Mouse (Mus musculus) erythroblast, embryonic 14.5 days (primary cell): ENCODE data around the gene Jaml. TPM values are rescaled to one million over a fixed set of nuclear protein-coding genes. Genes with fewer than 3 reads are reported as not detected.

ENCODE experiments used
- H3K27me3 ChIP-seq: 2 replicates; pipeline ENCODE4 v1.6.1; 2012; ENCODE audit warnings: inconsistent platforms; ENCODE audit not compliant: control insufficient read depth
- H3K36me3 ChIP-seq: 2 replicates; pipeline ENCODE4 v1.6.1; 2012; ENCODE audit warnings: mild to moderate bottlenecking, inconsistent platforms; ENCODE audit not compliant: control insufficient read depth
- H3K4me1 ChIP-seq: 2 replicates; pipeline ENCODE4 v1.6.1; 2012; ENCODE audit warnings: inconsistent platforms; ENCODE audit not compliant: control insufficient read depth
- H3K4me3 ChIP-seq: replicated peaks from 2 replicates; pipeline ENCODE3; 2012; ENCODE audit warnings: moderate library complexity, mild to moderate bottlenecking, inconsistent platforms
- H3K9me3 ChIP-seq: 2 replicates; pipeline ENCODE4 v1.6.1; 2012; ENCODE audit warnings: low read length, inconsistent platforms, mixed read lengths; ENCODE audit not compliant: control insufficient read depth
- GATA1 ChIP-seq: IDR thresholded peaks from 2 replicates; pipeline ENCODE4 v1.6.1; 2012; ENCODE audit warnings: low read length, inconsistent platforms, mixed read lengths
- TAL1 ChIP-seq: IDR thresholded peaks from 3 replicates; pipeline ENCODE4 v1.6.1; 2012; ENCODE audit warnings: low read length, inconsistent platforms, mixed read lengths
- polyA plus RNA-seq: library from polyadenylated mRNA; stranded (reverse); fragments of >175 nt; gene quantifications from 2 replicates; pipeline ENCODE4 v1.2.3, GENCODE M21; 2012

Gene Jaml
- polyA plus RNA-seq, 1 experiment: not detected

DNA sequence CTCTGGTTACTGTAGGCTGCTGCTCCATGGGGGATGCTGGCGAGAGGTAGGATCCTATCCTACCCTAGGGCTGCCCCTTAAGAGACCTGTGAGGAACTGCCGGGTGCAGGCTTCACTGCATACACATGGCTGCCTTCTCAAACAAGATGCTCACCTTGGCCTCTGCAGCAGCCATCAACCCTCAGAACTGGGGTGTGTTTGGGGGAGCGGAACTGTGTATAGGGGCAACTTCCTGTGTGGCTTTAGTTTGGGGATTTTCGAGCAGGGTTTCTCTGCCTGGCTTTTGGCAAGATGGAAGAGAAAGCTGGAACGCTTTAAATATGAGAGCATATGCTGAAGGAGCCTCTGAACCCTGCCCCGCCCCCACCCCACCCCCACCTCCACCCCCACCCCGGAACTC lies 48.0 kb downstream of the Jaml start:
- Histone ChIP-seq H3K4me3 (no peak overlapping the region), H3K27me3 (no peaks in the 10 kb centered on the region), H3K4me1 (no peaks in the 10 kb centered on the region), H3K9me3 (no peaks in the 10 kb centered on the region), H3K36me3 (no peaks in the 10 kb centered on the region)
- TF ChIP-seq TAL1 (no peak), GATA1 (no peak)

DNA sequence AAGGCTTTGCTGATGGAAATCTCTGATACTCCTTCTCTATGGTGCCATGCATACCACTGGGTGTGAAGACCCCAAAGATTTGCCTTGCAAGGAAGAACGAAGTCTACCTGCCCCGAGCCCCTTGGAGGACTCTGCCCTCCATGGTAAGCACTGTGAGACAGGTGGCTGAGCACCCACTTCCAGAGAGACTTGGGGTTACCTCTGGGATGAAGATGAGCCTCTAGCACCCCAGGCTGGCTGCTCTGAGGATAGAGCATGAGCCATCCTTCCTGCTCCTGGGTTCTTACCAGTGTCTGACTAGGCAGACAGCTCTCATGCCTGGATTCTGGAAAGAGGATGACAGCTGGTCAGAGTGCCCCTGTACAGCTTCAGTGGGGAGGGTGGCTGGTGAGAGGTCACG lies 51.1 kb downstream of the Jaml start:
- Histone ChIP-seq H3K27me3 (peaks cover 2% of the 10 kb centered on the region), H3K4me1 (no peaks in the 10 kb centered on the region), H3K4me3 (no peak overlapping the region), H3K36me3 (no peaks in the 10 kb centered on the region), H3K9me3 (no peaks in the 10 kb centered on the region)
- TF ChIP-seq GATA1 (no peak), TAL1 (no peak)

DNA sequence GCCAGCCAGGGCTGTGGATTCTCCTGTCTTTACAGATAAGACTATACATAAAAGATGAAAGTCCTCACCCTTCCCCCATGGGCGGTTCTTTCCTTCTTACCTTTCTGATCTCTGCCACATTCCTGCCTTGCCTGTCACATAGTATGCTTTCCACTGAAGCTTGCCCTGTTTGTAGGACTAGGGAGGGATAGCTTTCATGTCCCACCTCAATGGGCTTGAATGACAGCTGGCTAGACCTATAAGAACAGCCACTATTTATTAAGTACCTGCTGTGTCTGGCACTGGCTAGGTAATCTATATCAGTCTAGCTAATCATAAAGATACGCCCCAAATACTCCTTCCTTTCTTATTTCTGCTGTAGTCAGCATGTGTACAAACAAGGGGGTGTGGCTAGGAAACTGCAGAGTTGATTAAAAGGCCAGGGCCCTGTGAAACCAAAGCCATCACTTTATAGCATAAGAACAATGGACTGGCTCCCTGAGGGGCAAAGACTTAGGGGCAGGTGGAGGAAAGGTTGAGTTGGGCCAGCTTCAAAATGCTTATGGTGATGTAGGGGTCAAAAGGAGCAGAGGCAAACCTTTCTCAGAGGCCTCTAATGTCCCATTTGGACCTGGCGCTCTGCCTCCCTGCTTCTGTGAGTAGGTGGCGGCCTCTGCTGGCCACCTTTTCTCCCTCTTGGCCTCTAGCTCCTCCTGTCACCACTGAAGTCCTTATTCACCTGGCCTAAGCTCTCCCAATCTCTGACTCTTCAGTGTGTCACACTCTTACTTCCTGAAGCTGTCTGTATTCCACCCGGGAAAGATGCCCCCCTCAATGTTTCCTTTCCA lies 54.7 kb downstream of the Jaml start:
- Histone ChIP-seq H3K4me1 (no peaks in the 10 kb centered on the region), H3K36me3 (no peaks in the 10 kb centered on the region), H3K27me3 (peaks cover 38% of the 10 kb centered on the region), H3K4me3 (no peak overlapping the region), H3K9me3 (no peaks in the 10 kb centered on the region)
- TF ChIP-seq TAL1 (no peak), GATA1 (no peak)

DNA sequence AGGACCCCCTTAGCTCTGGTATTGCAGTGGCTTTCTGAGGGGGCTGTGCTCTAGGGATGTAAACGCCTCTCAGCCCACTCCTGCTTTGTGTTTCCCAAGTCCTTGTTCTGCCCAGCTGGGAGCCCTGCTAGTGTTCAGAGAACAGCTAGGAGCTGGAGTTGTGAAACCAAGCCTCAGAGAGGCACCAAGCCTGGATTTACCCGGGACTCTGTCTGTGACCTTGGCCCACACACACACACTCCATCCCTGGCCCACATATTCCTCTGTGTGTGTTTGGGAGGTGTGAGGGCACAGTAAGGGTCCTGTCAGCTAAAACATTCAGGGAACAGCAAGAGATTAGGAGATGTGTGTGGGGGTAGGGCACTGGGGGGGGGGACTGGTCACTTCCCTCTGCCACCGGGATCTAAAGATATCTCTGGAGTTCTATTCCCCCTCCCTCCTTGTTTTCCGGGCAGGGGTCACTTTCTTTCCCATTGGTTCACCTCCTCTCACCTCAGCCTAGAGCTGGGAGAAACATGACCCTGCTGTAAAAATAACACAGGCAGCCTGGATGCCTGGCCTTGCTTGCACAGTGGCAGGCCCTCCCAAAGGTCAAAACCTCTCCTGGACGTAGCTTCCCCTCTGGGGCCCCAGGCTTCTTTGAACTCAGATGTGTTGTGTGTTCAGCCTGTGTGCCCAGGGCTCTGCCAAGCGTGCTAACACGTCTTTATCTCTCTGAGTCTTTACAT lies 57.6 kb downstream of the Jaml start:
- Histone ChIP-seq H3K9me3 (no peaks in the 10 kb centered on the region), H3K27me3 (peaks cover 55% of the 10 kb centered on the region), H3K4me1 (no peaks in the 10 kb centered on the region), H3K36me3 (no peaks in the 10 kb centered on the region), H3K4me3 (no peak overlapping the region)
- no peak for TF ChIP-seq GATA1

DNA sequence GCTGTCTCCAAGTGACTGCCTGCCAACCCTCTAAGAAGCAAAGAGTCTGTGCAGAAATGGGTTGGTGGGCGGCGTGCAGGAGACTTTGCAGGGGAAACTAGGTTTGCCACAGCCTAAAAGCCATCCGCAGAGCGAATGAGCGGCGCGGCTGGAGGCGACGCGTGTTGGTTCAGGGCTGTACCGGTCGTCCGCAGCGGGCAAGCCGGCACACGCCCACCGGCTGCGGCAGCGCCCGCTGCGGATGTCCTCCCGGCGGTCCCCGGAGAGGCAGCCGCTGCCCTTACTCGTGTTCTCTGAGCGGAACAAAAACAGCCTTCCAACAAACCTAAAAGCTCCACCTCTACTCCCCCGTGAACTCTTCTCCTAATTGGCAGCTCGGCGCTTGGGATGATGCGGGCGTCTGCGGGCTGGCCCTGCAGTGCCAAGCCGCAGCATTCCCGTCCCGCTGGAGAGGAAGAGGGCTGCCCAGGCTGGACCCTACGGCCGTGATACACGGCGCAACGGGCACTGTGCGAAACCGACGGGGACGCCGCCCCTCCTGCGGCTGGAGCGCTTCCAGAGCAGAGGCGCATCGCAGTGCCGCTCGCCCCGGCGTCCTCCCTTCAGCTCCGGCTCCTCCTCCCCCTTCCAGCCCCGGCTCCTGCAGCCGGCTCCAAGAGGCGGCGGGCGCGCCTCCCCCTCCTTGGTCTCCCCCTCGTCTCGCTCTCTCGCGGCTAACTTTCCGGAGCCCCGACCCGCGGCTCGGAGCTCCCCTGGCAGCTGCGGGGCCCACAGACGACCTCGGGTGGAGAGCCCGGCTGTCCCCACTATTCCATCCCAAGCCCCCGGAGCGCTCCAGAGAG lies 59.4 kb downstream of the Jaml start, which contains the start of gene Scn4b:
Scn4b (plus strand) TSS at position 205 of the 842 bp plus-strand sequence.
- no peaks in the 10 kb centered on the region for H3K9me3 ChIP-seq
- H3K36me3 ChIP-seq: no peaks in the 10 kb centered on the region
- peak within 1 kb of the TSS; percentile 26 for H3K4me3 ChIP-seq
- no peak for TF ChIP-seq TAL1
- no peak for TF ChIP-seq GATA1
- H3K4me1 ChIP-seq: no peaks in the 10 kb centered on the region
- H3K27me3 ChIP-seq: peaks cover 61% of the 10 kb centered on the region

DNA sequence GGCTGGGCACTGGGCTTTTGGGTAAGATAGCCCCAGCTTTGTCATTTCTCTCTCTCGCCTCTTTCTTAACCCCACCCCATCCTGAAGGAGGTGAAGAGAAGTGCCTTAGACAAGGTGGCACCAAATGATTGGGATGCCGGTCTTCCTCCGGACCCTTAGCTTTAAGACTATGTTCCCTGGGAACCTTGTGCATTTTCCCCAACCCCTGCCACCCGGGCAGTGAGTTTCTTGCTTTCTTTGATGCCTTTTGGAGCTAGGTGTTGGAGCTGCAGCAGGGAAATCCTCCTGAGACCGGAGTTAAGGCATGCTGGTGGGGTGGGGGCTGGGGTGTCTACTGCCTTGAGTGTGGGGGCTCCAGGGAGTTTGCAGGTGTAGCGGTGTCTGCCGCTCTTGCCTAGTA lies 60.1 kb downstream of the Jaml start:
- Histone ChIP-seq H3K36me3 (no peaks in the 10 kb centered on the region), H3K9me3 (no peaks in the 10 kb centered on the region), H3K4me1 (no peaks in the 10 kb centered on the region), H3K4me3 (no peak overlapping the region), H3K27me3 (peaks cover 61% of the 10 kb centered on the region)
- TF ChIP-seq TAL1 (no peak), GATA1 (no peak)

DNA sequence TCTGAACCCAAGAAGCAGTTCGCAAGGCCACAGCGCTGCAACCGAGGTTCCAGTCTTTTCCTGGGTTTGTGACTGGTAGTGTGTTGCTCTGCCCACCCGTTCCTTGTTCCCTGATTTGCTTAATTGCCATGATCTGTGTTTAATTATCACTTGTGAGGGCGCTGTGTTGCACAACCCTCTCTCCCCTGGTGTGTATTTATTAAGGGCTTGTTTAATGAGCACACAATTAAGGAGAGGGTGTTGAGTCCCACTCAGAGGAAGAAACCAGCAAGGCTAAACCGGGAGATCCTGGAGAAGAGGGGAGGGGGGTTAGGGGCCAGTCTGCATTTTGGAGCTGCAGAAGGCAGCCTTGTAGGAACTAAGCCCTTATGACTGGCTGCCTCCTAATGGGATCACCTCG lies 62.0 kb downstream of the Jaml start:
- Histone ChIP-seq H3K36me3 (no peaks in the 10 kb centered on the region), H3K9me3 (no peaks in the 10 kb centered on the region), H3K27me3 (peaks cover 65% of the 10 kb centered on the region), H3K4me1 (no peaks in the 10 kb centered on the region), H3K4me3 (no peak overlapping the region)
- TF ChIP-seq GATA1 (no peak), TAL1 (no peak)

DNA sequence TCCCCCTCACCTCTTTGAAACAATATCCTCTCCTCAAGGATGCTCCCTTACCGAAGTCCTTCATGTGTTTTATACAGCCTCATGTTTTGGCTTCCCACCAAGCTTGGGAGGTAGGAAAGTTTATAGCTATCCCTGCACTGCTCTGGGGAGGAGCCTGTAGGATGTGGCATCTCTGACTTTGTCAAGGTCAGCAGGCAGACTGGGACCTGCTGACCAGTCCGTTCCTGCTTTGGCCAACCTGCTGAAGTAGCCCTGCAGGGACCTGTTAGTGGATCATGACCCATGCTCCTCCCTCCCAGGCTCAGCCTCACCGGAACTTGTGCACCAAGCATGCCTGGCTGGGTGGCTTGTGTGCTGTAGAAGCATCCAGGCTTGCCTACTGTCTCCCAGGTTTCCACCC lies 63.7 kb downstream of the Jaml start:
- no peaks in the 10 kb centered on the region for H3K36me3 ChIP-seq
- H3K4me3 ChIP-seq: no peak overlapping the region
- H3K27me3 ChIP-seq: peaks cover 52% of the 10 kb centered on the region
- H3K9me3 ChIP-seq: no peaks in the 10 kb centered on the region
- TF ChIP-seq GATA1: no peak
- TF ChIP-seq TAL1: no peak
- no peaks in the 10 kb centered on the region for H3K4me1 ChIP-seq
